Mouse (Mus musculus): ENCODE data around the gene Actn1. TPM values are rescaled to one million over a fixed set of nuclear protein-coding genes. Genes with fewer than 3 reads are reported as not detected.
"Not testable (repeated sequence)": the region's sequence is repeated elsewhere in the genome, so short reads cannot be mapped to it uniquely, and the experiment has no call there.

Actn1 gene
- polyA plus RNA-seq, 1 experiment from 2014 or later: 29.2 TPM

- peak overlapping the region; percentile 48; the same call in 1 of the 2 replicates for H3K27ac ChIP-seq
- H3K4me3 ChIP-seq: no peak overlapping the region
- no peaks in the 10 kb centered on the region for H3K27me3 ChIP-seq
- no peaks in the 10 kb centered on the region for H3K36me3 ChIP-seq
- no peak for ATAC-seq (replicated peaks; ENCODE audit: insufficient number of reproducible peaks, insufficient read depth, low FRiP score, low read depth)
- H3K9me3 ChIP-seq (replicated peaks): no peaks in the 10 kb centered on the region
- 42% methylated on average over 10 of the region's 10 CpGs for WGBS
- no peak overlapping the region for H3K4me2 ChIP-seq
- peaks cover 19% of the 10 kb centered on the region for H3K4me1 ChIP-seq (replicated peaks)
- H3K9ac ChIP-seq: no peak overlapping the region
Measured at GRCm38 (mm10) chr12:80278866-80279265, 18.7 kb upstream of the Actn1 start.

GRCm38 (mm10) chr12:80277428-80277827 is 17.3 kb upstream of the Actn1 start:
- ATAC-seq (replicated peaks; ENCODE audit: insufficient number of reproducible peaks, insufficient read depth, low FRiP score, low read depth): no peak
- no peak overlapping the region for H3K27ac ChIP-seq
- no peak overlapping the region for H3K9ac ChIP-seq
- WGBS: 77% methylated on average over 8 of the region's 8 CpGs
- H3K27me3 ChIP-seq: no peaks in the 10 kb centered on the region
- H3K36me3 ChIP-seq: no peaks in the 10 kb centered on the region
- no peak overlapping the region for H3K4me3 ChIP-seq
- peaks cover 25% of the 10 kb centered on the region for H3K4me1 ChIP-seq (replicated peaks)
- no peak overlapping the region for H3K4me2 ChIP-seq
- H3K9me3 ChIP-seq (replicated peaks): no peaks in the 10 kb centered on the region

- WGBS: 70% methylated on average over 5 of the region's 5 CpGs
- Histone ChIP-seq H3K4me1 (replicated peaks) (peaks cover 35% of the 10 kb centered on the region), H3K27me3 (no peaks in the 10 kb centered on the region)
Measured at GRCm38 (mm10) chr12:80275187-80275820, 15.1 kb upstream of the Actn1 start.

GRCm38 (mm10) chr12:80273020-80273686 is 13.0 kb upstream of the Actn1 start:
- H3K27ac ChIP-seq: peak overlapping the region; percentile 35; the same call in 1 of the 2 replicates
- peaks cover 32% of the 10 kb centered on the region for H3K4me1 ChIP-seq (replicated peaks)
- 35% methylated on average over 10 of the region's 10 CpGs for WGBS
- H3K9me3 ChIP-seq (replicated peaks): no peaks in the 10 kb centered on the region
- H3K27me3 ChIP-seq: no peaks in the 10 kb centered on the region
- no peaks in the 10 kb centered on the region for H3K36me3 ChIP-seq
- peak overlapping the region; percentile 7; the same call in 1 of the 2 replicates for H3K4me2 ChIP-seq
- no peak overlapping the region for H3K9ac ChIP-seq
- no peak overlapping the region for H3K4me3 ChIP-seq
- ATAC-seq (replicated peaks; ENCODE audit: insufficient number of reproducible peaks, insufficient read depth, low FRiP score, low read depth): no peak; the same call in 1 of the 2 replicates

More at GRCm38 (mm10) chr12:80275187-80275820, 15.1 kb upstream of the Actn1 start:
- no peak; the same call in 1 of the 2 replicates for ATAC-seq (replicated peaks; ENCODE audit: insufficient number of reproducible peaks, insufficient read depth, low FRiP score, low read depth)
- Histone ChIP-seq H3K4me3 (no peak overlapping the region), H3K36me3 (no peaks in the 10 kb centered on the region), H3K4me2 (no peak overlapping the region), H3K9ac (no peak overlapping the region), H3K27ac (peak overlapping the region; percentile 43), H3K9me3 (replicated peaks) (no peaks in the 10 kb centered on the region)

GRCm38 (mm10) chr12:80271806-80272205 is 11.6 kb upstream of the Actn1 start:
- Histone ChIP-seq H3K9me3 (replicated peaks) (no peaks in the 10 kb centered on the region), H3K36me3 (no peaks in the 10 kb centered on the region), H3K27ac (no peak overlapping the region), H3K4me2 (no peak overlapping the region), H3K4me1 (replicated peaks) (peaks cover 32% of the 10 kb centered on the region), H3K27me3 (no peaks in the 10 kb centered on the region), H3K9ac (no peak overlapping the region), H3K4me3 (no peak overlapping the region)
- 53% methylated on average over 5 of the region's 5 CpGs for WGBS
- ATAC-seq (replicated peaks; ENCODE audit: insufficient number of reproducible peaks, insufficient read depth, low FRiP score, low read depth): no peak

- Histone ChIP-seq H3K27ac (peak overlapping the region; percentile 67), H3K27me3 (0 out of 2 replicates have a peak, but pooled peaks cover 3% of the 10 kb centered on the region), H3K4me2 (peak overlapping the region; percentile 1; the same call in 1 of the 2 replicates), H3K4me3 (no peak overlapping the region), H3K9me3 (replicated peaks) (no peaks in the 10 kb centered on the region), H3K4me1 (replicated peaks) (peaks cover 30% of the 10 kb centered on the region), H3K36me3 (no peaks in the 10 kb centered on the region), H3K9ac (no peak overlapping the region)
- ATAC-seq (replicated peaks; ENCODE audit: insufficient number of reproducible peaks, insufficient read depth, low FRiP score, low read depth): no peak; the same call in 1 of the 2 replicates
- WGBS: 12% methylated on average over 3 of the region's 3 CpGs
Measured at GRCm38 (mm10) chr12:80270924-80271323, 10.8 kb upstream of the Actn1 start.

- no peak overlapping the region for H3K27ac ChIP-seq
- H3K27me3 ChIP-seq: 0 out of 2 replicates have a peak, but pooled peaks cover 3% of the 10 kb centered on the region
- H3K4me2 ChIP-seq: no peak overlapping the region
- no peak overlapping the region for H3K9ac ChIP-seq
- H3K4me1 ChIP-seq (replicated peaks): peaks cover 25% of the 10 kb centered on the region
- H3K9me3 ChIP-seq (replicated peaks): no peaks in the 10 kb centered on the region
- 89% methylated on average over 2 of the region's 2 CpGs for WGBS
- H3K4me3 ChIP-seq: no peak overlapping the region
- no peaks in the 10 kb centered on the region for H3K36me3 ChIP-seq
- ATAC-seq (replicated peaks; ENCODE audit: insufficient number of reproducible peaks, insufficient read depth, low FRiP score, low read depth): no peak
Measured at GRCm38 (mm10) chr12:80269303-80269702, 9.1 kb upstream of the Actn1 start.

- ATAC-seq (replicated peaks; ENCODE audit: insufficient number of reproducible peaks, insufficient read depth, low FRiP score, low read depth): no peak
- H3K27ac ChIP-seq: no peak overlapping the region
Measured at GRCm38 (mm10) chr12:80267962-80268361, 7.8 kb upstream of the Actn1 start.

GRCm38 (mm10) chr12:80264388-80264787 is 4.2 kb upstream of the Actn1 start:
- H3K36me3 ChIP-seq; ATAC-seq (replicated peaks; ENCODE audit: insufficient number of reproducible peaks, insufficient read depth, low FRiP score, low read depth); H3K9ac ChIP-seq; H3K4me1 ChIP-seq (replicated peaks); H3K27ac ChIP-seq; H3K4me2 ChIP-seq; H3K9me3 ChIP-seq (replicated peaks); H3K4me3 ChIP-seq; H3K27me3 ChIP-seq: not testable (repeated sequence)
- WGBS: 85% methylated on average over 7 of the region's 7 CpGs

More at GRCm38 (mm10) chr12:80267962-80268361, 7.8 kb upstream of the Actn1 start:
- H3K4me3 ChIP-seq: no peak overlapping the region
- H3K9me3 ChIP-seq (replicated peaks): no peaks in the 10 kb centered on the region
- no peaks in the 10 kb centered on the region for H3K36me3 ChIP-seq
- H3K4me2 ChIP-seq: no peak overlapping the region
- H3K9ac ChIP-seq: no peak overlapping the region
- 82% methylated on average over 6 of the region's 6 CpGs for WGBS
- H3K27me3 ChIP-seq: 0 out of 2 replicates have a peak, but pooled peaks cover 3% of the 10 kb centered on the region
- H3K4me1 ChIP-seq (replicated peaks): peaks cover 18% of the 10 kb centered on the region

GRCm38 (mm10) chr12:80260744-80261695 is 849 bp upstream of the Actn1 start:
- Histone ChIP-seq H3K4me2 (peak overlapping the region; percentile 91), H3K9me3 (replicated peaks) (no peaks in the 10 kb centered on the region), H3K4me1 (replicated peaks) (peaks cover 29% of the 10 kb centered on the region), H3K27me3 (no peaks in the 10 kb centered on the region), H3K9ac (peak overlapping the region; percentile 88), H3K27ac (peak overlapping the region; percentile 98), H3K4me3 (peak overlapping the region; percentile 93), H3K36me3 (no peaks in the 10 kb centered on the region)
- 16% methylated on average over 25 of the region's 25 CpGs for WGBS
- ATAC-seq (replicated peaks; ENCODE audit: insufficient number of reproducible peaks, insufficient read depth, low FRiP score, low read depth): peak; percentile 27
